Mouse (Mus musculus): ENCODE data around the gene Rpl19.

- TF ChIP-seq MAX (IDR thresholded peaks at IDR 0.05; ENCODE audit: low read depth): no peak
- no peak for TF ChIP-seq POLR2A (IDR thresholded peaks at IDR 0.05; ENCODE audit: insufficient read length, low read depth)
- TF ChIP-seq MYOG (IDR thresholded peaks at IDR 0.05; ENCODE audit: control insufficient read depth in 1 of 3, insufficient read depth in 1 of 3, insufficient read length in 2 of 3, low read depth in 2 of 3): no peak
- TF ChIP-seq TCF12 (IDR thresholded peaks at IDR 0.05; ENCODE audit: insufficient read depth, poor library complexity, severe bottlenecking): no peak
- no peak for TF ChIP-seq POLR2AphosphoS2 (IDR thresholded peaks at IDR 0.05; ENCODE audit: insufficient read length, low read depth)
- no peak for TF ChIP-seq CEBPB (IDR thresholded peaks at IDR 0.05; ENCODE audit: insufficient read depth, poor library complexity, severe bottlenecking)
- TF ChIP-seq USF1 (IDR thresholded peaks at IDR 0.05; ENCODE audit: low read depth): no peak
- no peak for TF ChIP-seq SRF (IDR thresholded peaks at IDR 0.05; ENCODE audit: control insufficient read depth, insufficient read length, low read depth)
- TF ChIP-seq E2F4 (IDR thresholded peaks at IDR 0.05; ENCODE audit: insufficient read depth): no peak
Measured at GRCm38 (mm10) chr11:97983506-97983905, 43.0 kb upstream of the Rpl19 start.
